Mouse (Mus musculus) limb, embryonic 14.5 days (tissue): ENCODE data around the gene Srrt. TPM values are rescaled to one million over a fixed set of nuclear protein-coding genes. Genes with fewer than 3 reads are reported as not detected.

Experiments used
- ATAC-seq: fragments of 200-750 bp; cut with Nextera tagmentation; 2 replicates; pipeline ENCODE4 v1.8.0; 2017; ENCODE audit warnings: low read depth, moderate number of reproducible peaks, moderate TSS enrichment; ENCODE audit not compliant: low FRiP score
- DNase-seq: peaks from one replicate; pipeline ENCODE4 v3.0.0-alpha.2; 2015; ENCODE audit warnings: low spot score
- H3K27ac ChIP-seq: fragments of 300-500 bp; sonication (generic); replicated peaks from 2 replicates; pipeline ENCODE4 v1.5.1; 2014; ENCODE audit warnings: low read depth, mild to moderate bottlenecking, low read length, moderate library complexity, mixed read lengths
- H3K27me3 ChIP-seq: fragments of 300-500 bp; sonication (generic); 2 replicates; pipeline ENCODE4 v1.6.1; 2014; ENCODE audit warnings: low read length, mixed read lengths; ENCODE audit not compliant: control insufficient read depth, insufficient read depth
- H3K36me3 ChIP-seq: fragments of 300-500 bp; sonication (generic); 2 replicates; pipeline ENCODE4 v1.6.1; 2014; ENCODE audit warnings: mild to moderate bottlenecking, low read length, moderate library complexity, mixed read lengths; ENCODE audit not compliant: control insufficient read depth, insufficient read depth
- H3K4me1 ChIP-seq: fragments of 300-500 bp; sonication (generic); 2 replicates; pipeline ENCODE4 v1.6.1; 2014; ENCODE audit warnings: antibody characterized with exemption, low read length, mixed read lengths; ENCODE audit not compliant: control insufficient read depth, insufficient read depth
- H3K4me2 ChIP-seq: fragments of 300-500 bp; sonication (generic); replicated peaks from 2 replicates; pipeline ENCODE4 v1.6.1; 2014; ENCODE audit warnings: low read depth, mild to moderate bottlenecking, low read length, moderate library complexity; ENCODE audit not compliant: severe bottlenecking
- H3K4me3 ChIP-seq: fragments of 300-500 bp; sonication (generic); replicated peaks from 2 replicates; pipeline ENCODE4 v1.5.1; 2014; ENCODE audit warnings: low read length
- H3K9ac ChIP-seq: fragments of 300-500 bp; sonication (generic); 2 replicates; pipeline ENCODE4 v1.6.1; 2014; ENCODE audit warnings: mild to moderate bottlenecking, low read depth, low read length, moderate library complexity; ENCODE audit not compliant: severe bottlenecking
- H3K9me3 ChIP-seq: fragments of 300-500 bp; sonication (generic); 2 replicates; pipeline ENCODE4 v1.6.1; 2016; ENCODE audit warnings: low read length; ENCODE audit not compliant: control insufficient read depth
- POLR2A ChIP-seq: fragments of 200-500 bp; IDR thresholded peaks from 2 replicates; pipeline ENCODE4 v1.8.0; 2012; ENCODE audit warnings: inconsistent platforms, mild to moderate bottlenecking, moderate library complexity, borderline replicate concordance; ENCODE audit not compliant: insufficient read depth, insufficient read length; ENCODE audit errors: extremely low read depth
- WGBS: fragments of 180-500 bp; shearing (Covaris S2); extraction: QIAGEN DNeasy Blood & Tissue Kit; methylation state at CpG from one replicate; pipeline ENCODE4 v1.1.7; 2014; 5-methylcytosine and 5-hydroxymethylcytosine counted together
- microRNA-seq: library from miRNA; unstranded; fragments of <30 nt; microRNA quantifications from one replicate; pipeline ENCODE4, GENCODE M21; 2016
- polyA plus RNA-seq, 2 experiments: library from polyadenylated mRNA; depleted of rRNA in 1 of 2; stranded (reverse) in 1 of 2; unstranded in 1 of 2; fragments of >200 nt; fragmentation: Nextera tagmentation in 1 of 2; extraction: Ambion mirVana in 1 of 2; gene quantifications; 2 replicates each; pipeline versions ENCODE4 v1.2.1 to v1.2.3; 2012 to 2014

Srrt gene
- polyA plus RNA-seq, 2 experiments = 104 to 300 TPM

GRCm38 (mm10) chr5:137277360-137278342 lies 29.8 kb downstream of the Srrt start:
- no peak for TF ChIP-seq POLR2A
- no peak overlapping the region for H3K9ac ChIP-seq
- H3K4me2 ChIP-seq = no peak overlapping the region
- H3K4me1 ChIP-seq = no peaks in the 10 kb centered on the region
- H3K27me3 ChIP-seq = no peaks in the 10 kb centered on the region
- ATAC-seq (peak; percentile 83), DNase-seq (no peak)
- no peaks in the 10 kb centered on the region for H3K36me3 ChIP-seq
- no peak overlapping the region for H3K4me3 ChIP-seq
- no peak overlapping the region for H3K27ac ChIP-seq
- peaks cover 9% of the 10 kb centered on the region; the same call in 1 of the 2 replicates for H3K9me3 ChIP-seq
- WGBS = 26% methylated on average over 18 of the region's 18 CpGs

GRCm38 (mm10) chr5:137268131-137268910 lies 39.2 kb downstream of the Srrt start:
- H3K9me3 ChIP-seq = peaks cover 6% of the 10 kb centered on the region; the same call in 1 of the 2 replicates
- peaks cover 3% of the 10 kb centered on the region; the same call in 1 of the 2 replicates for H3K4me1 ChIP-seq
- TF ChIP-seq POLR2A = no peak
- no peak overlapping the region for H3K4me3 ChIP-seq
- WGBS = 27% methylated on average over 16 of the region's 18 CpGs
- H3K27ac ChIP-seq = no peak overlapping the region
- peak overlapping the region; percentile 30 for H3K4me2 ChIP-seq
- DNase-seq (no peak), ATAC-seq (no peak)
- no peaks in the 10 kb centered on the region for H3K36me3 ChIP-seq
- H3K9ac ChIP-seq = 0 out of 2 replicates have a peak overlapping the region, but pooled peaks have one; percentile 28
- no peaks in the 10 kb centered on the region for H3K27me3 ChIP-seq

- H3K4me1 ChIP-seq = peaks cover 3% of the 10 kb centered on the region; the same call in 1 of the 2 replicates
- H3K9me3 ChIP-seq = no peaks in the 10 kb centered on the region
- DNase-seq (no peak), ATAC-seq (no peak)
- no peak overlapping the region for H3K9ac ChIP-seq
- H3K4me3 ChIP-seq = no peak overlapping the region
- 88% methylated on average over 11 of the region's 11 CpGs for WGBS
- no peaks in the 10 kb centered on the region for H3K36me3 ChIP-seq
- no peak overlapping the region for H3K27ac ChIP-seq
- no peaks in the 10 kb centered on the region for H3K27me3 ChIP-seq
- TF ChIP-seq POLR2A = no peak
- no peak overlapping the region for H3K4me2 ChIP-seq
Observed at GRCm38 (mm10) chr5:137264787-137265186, 42.7 kb downstream of the Srrt start.

GRCm38 (mm10) chr5:137263897-137264720 lies 43.4 kb downstream of the Srrt start:
- no peak overlapping the region for H3K4me2 ChIP-seq
- no peak for DNase-seq
- no peaks in the 10 kb centered on the region for H3K36me3 ChIP-seq
- H3K4me1 ChIP-seq = peaks cover 3% of the 10 kb centered on the region; the same call in 1 of the 2 replicates
- no peak overlapping the region for H3K4me3 ChIP-seq
- no peaks in the 10 kb centered on the region for H3K27me3 ChIP-seq
- WGBS = 80% methylated on average over 14 of the region's 14 CpGs
- ATAC-seq = no peak
- H3K9me3 ChIP-seq = no peaks in the 10 kb centered on the region
- no peak overlapping the region for H3K9ac ChIP-seq
- no peak for TF ChIP-seq POLR2A
- H3K27ac ChIP-seq = no peak overlapping the region

Small RNA genes lying within 50 kb of the gene (microRNA-seq; reads per million reads assigned to microRNA genes)
- gene Mir7036 (0.92 reads per million), gene Mir8116 (not detected)

Other genes starting within 250 kb of the Srrt start
- gene Serpine1, start 235.4 kb downstream of the Srrt start, polyA plus RNA-seq (2012; rRNA removed) = 3.9 and 4.5 TPM in 2 replicates
- 0.40 and 0.48 TPM in 2 replicates for gene Serpine1, start 235.4 kb downstream of the Srrt start, polyA plus RNA-seq (2014; fragmentation: Nextera tagmentation; extraction: Ambion mirVana)
- 3.1 and 4.0 TPM in 2 replicates for gene Trim56, start 191.5 kb downstream of the Srrt start, polyA plus RNA-seq (2012; rRNA removed)
- 9.1 and 9.5 TPM in 2 replicates for gene Trim56, start 191.5 kb downstream of the Srrt start, polyA plus RNA-seq (2014; fragmentation: Nextera tagmentation; extraction: Ambion mirVana)
- gene Muc3, start 158.4 kb downstream of the Srrt start, polyA plus RNA-seq (2012; rRNA removed) = not detected in 2 replicates
- gene Muc3, start 158.4 kb downstream of the Srrt start, polyA plus RNA-seq (2014; fragmentation: Nextera tagmentation; extraction: Ambion mirVana) = not detected in 2 replicates
- 0.73 and 1.4 TPM in 2 replicates for gene Muc3a, start 95.3 kb downstream of the Srrt start, polyA plus RNA-seq (2012; rRNA removed)
- 0.10 TPM in 1 of 2 replicates, not detected in the other for gene Muc3a, start 95.3 kb downstream of the Srrt start, polyA plus RNA-seq (2014; fragmentation: Nextera tagmentation; extraction: Ambion mirVana)
- gene Ache, start 20.2 kb downstream of the Srrt start, polyA plus RNA-seq (2012; rRNA removed) = 21.8 and 28.7 TPM in 2 replicates
- 18.0 and 21.8 TPM in 2 replicates for gene Ache, start 20.2 kb downstream of the Srrt start, polyA plus RNA-seq (2014; fragmentation: Nextera tagmentation; extraction: Ambion mirVana)
- 10.4 and 10.5 TPM in 2 replicates for gene Ufsp1, start 13.0 kb downstream of the Srrt start, polyA plus RNA-seq (2012; rRNA removed)
- gene Ufsp1, start 13.0 kb downstream of the Srrt start, polyA plus RNA-seq (2014; fragmentation: Nextera tagmentation; extraction: Ambion mirVana) = 9.8 and 10.2 TPM in 2 replicates
- 131 and 155 TPM in 2 replicates for gene Trip6, start 6.7 kb upstream of the Srrt start, polyA plus RNA-seq (2012; rRNA removed)
- gene Trip6, start 6.7 kb upstream of the Srrt start, polyA plus RNA-seq (2014; fragmentation: Nextera tagmentation; extraction: Ambion mirVana) = 91.0 and 105 TPM in 2 replicates
- gene Slc12a9, start 25.9 kb upstream of the Srrt start, polyA plus RNA-seq (2012; rRNA removed) = 20.2 and 26.1 TPM in 2 replicates
- gene Slc12a9, start 25.9 kb upstream of the Srrt start, polyA plus RNA-seq (2014; fragmentation: Nextera tagmentation; extraction: Ambion mirVana) = 8.0 and 11.9 TPM in 2 replicates
- gene Ephb4, start 42.4 kb upstream of the Srrt start, polyA plus RNA-seq (2012; rRNA removed) = 102 and 125 TPM in 2 replicates
- 78.1 and 92.1 TPM in 2 replicates for gene Ephb4, start 42.4 kb upstream of the Srrt start, polyA plus RNA-seq (2014; fragmentation: Nextera tagmentation; extraction: Ambion mirVana)
- gene Zan, start 169.4 kb upstream of the Srrt start, polyA plus RNA-seq (2012; rRNA removed) = 0.35 and 0.37 TPM in 2 replicates
- 0.11 TPM in 1 of 2 replicates, not detected in the other for gene Zan, start 169.4 kb upstream of the Srrt start, polyA plus RNA-seq (2014; fragmentation: Nextera tagmentation; extraction: Ambion mirVana)
- 40.6 and 50.4 TPM in 2 replicates for gene Pop7, start 194.8 kb upstream of the Srrt start, polyA plus RNA-seq (2012; rRNA removed)
- 52.1 and 54.2 TPM in 2 replicates for gene Pop7, start 194.8 kb upstream of the Srrt start, polyA plus RNA-seq (2014; fragmentation: Nextera tagmentation; extraction: Ambion mirVana)
- gene Gigyf1, start 210.9 kb upstream of the Srrt start, polyA plus RNA-seq (2012; rRNA removed) = 45.1 and 51.5 TPM in 2 replicates
- gene Gigyf1, start 210.9 kb upstream of the Srrt start, polyA plus RNA-seq (2014; fragmentation: Nextera tagmentation; extraction: Ambion mirVana) = 11.8 and 13.3 TPM in 2 replicates
- 0.12 and 0.19 TPM in 2 replicates for gene Epo, start 225.6 kb upstream of the Srrt start, polyA plus RNA-seq (2012; rRNA removed)
- 0.83 TPM in 1 of 2 replicates, not detected in the other for gene Epo, start 225.6 kb upstream of the Srrt start, polyA plus RNA-seq (2014; fragmentation: Nextera tagmentation; extraction: Ambion mirVana)
- gene Gnb2, start 225.8 kb upstream of the Srrt start, polyA plus RNA-seq (2012; rRNA removed) = 770 and 1,100 TPM in 2 replicates
- gene Gnb2, start 225.8 kb upstream of the Srrt start, polyA plus RNA-seq (2014; fragmentation: Nextera tagmentation; extraction: Ambion mirVana) = 460 and 474 TPM in 2 replicates
- gene Actl6b, start 245.8 kb upstream of the Srrt start, polyA plus RNA-seq (2012; rRNA removed) = 0.92 and 1.1 TPM in 2 replicates
- 0.21 and 0.39 TPM in 2 replicates for gene Actl6b, start 245.8 kb upstream of the Srrt start, polyA plus RNA-seq (2014; fragmentation: Nextera tagmentation; extraction: Ambion mirVana)